Mouse (Mus musculus) urinary bladder, postnatal 10 days (tissue): ENCODE results near the gene Itgae.

Source experiments
- DNase-seq: peaks from one replicate; pipeline ENCODE4 v3.0.0; 2022; ENCODE audit warnings: low spot score

Gene Itgae

GRCm38 (mm10) chr11:73146975-73147365, 56.6 kb downstream of the Itgae start:
- no peak for DNase-seq

DNA sequence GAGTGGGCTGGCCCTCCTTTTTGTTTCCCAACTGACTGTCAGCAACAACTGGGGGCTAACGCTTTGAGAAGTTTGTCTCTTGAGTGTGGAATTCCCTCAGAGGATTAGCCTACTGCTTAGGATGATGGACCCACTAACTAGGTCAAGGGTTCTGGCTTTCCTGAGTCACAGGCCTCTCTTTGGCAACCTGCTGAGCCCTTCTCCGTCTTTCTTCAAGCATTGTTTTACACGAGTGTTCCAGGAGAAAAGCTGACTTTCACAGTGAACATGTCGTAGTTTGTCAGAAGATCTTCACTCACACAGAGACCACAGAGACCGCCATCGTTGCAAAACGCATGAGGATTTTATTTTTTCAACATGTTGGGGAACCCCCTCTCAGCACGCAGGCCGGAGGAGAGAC, 57.8 kb downstream of the Itgae start:
- no peak for DNase-seq

DNA sequence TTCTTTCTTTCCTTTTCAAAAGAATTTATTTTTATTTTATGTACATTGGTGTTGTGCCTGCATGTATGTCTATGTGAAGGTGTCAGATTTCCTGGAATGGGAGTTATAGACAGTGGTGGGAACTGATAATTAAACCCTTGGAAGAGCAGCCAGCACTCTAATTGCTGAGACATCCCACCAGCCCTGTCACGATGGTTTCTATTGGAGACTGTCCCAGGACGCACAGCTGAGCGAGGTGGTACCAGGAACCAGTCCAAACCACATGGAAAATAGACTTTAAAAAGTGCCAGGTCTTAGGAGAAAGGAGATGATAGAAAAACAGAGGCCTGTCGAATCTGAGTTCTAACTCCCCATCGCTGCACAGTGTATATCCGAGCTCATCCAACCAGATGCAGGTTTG, 64.7 kb downstream of the Itgae start:
- no peak for DNase-seq

- no peak for DNase-seq
Measured at GRCm38 (mm10) chr11:73159957-73160810, 69.8 kb downstream of the Itgae start, which contains the start of gene P2rx5. TSS of gene P2rx5 (plus strand) at chr11:73160421.

- no peak for DNase-seq
Measured at GRCm38 (mm10) chr11:73160811-73161200, 70.4 kb downstream of the Itgae start.

- DNase-seq, result no peak
Measured at GRCm38 (mm10) chr11:73161616-73162015, 71.2 kb downstream of the Itgae start.

- DNase-seq, result no peak
Measured at GRCm38 (mm10) chr11:73162284-73162683, 71.9 kb downstream of the Itgae start.

GRCm38 (mm10) chr11:73168071-73168470, 77.7 kb downstream of the Itgae start:
- no peak for DNase-seq

DNA sequence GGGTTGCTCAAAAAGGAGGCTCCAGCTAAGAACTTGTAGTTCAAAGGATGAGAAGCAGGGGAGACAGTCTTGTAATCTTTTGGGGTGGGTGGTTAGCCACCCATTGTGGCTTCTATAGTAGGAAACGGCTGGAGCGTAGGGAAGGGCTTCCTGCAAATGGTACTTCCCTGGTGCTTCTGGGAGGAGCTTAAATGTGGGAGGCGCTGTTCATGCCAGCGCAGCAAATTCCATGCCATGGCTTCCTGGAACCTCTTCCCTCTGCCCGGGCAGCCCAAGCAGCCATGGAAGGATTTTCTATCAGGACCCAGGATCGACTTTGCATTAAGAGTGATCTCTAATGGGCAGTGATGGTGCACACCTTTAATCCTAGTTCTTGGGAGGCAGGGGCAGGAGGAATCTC, 78.2 kb downstream of the Itgae start:
- no peak for DNase-seq

- no peak for DNase-seq
Measured at GRCm38 (mm10) chr11:73169231-73169630, 78.8 kb downstream of the Itgae start.

DNA sequence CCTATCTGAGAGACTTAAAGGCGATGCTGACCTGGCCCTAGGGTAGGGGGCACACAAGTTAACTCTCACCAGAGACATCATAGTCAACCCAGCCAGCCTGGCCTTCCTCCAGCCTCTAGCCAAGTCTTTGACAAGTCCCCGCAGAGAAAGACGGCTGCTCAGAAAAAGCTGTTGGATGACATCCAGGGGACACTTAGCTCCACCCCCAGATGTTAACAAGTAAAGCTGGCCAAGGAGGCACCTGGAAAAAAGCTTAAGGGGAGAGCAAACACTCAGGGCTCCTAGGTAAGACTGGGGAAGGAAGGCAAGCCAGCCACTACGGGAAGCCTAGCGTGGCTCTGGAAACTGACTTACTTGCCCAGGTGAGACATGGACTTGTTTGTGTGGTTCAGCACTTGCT, 81.8 kb downstream of the Itgae start:
- no peak for DNase-seq

DNA sequence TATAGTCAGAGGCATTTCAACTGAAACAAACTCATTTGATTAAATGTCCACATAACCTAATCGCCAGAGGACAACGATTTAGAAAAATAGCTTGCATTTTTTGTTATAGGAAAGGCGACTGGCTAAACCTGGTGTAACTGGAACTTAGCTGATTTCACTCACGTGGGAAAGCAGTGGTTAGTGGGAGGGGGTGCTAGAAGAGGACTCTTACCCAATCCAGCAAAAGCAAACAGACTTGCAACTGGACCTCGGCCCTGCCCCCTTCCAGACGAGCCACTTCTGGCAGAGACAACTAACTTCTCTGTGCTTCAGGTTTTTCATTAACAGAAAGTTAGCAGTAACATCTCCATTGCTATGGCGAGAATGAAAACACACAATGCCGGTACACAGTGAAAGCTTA, 85.2 kb downstream of the Itgae start:
- DNase-seq, result no peak

DNA sequence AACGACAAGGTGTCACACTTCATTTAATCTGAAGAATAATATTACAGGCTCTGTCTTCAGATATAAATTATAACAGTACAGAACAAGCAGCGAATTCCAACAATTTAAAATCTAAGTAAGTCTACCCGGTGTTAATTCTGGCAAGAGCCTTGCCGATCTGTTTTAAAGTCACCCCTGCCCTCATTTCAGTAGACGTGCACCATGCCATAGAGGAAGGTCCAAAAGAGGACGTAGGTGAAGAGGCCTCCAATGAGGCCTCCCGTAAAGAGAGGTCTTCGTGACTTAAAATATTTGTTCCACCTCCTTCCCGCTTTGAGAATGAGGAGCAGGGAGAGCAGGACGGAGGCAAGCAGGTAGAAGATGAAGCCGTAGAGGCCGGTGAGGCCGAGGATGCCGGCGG, 85.8 kb downstream of the Itgae start:
- no peak for DNase-seq

DNA sequence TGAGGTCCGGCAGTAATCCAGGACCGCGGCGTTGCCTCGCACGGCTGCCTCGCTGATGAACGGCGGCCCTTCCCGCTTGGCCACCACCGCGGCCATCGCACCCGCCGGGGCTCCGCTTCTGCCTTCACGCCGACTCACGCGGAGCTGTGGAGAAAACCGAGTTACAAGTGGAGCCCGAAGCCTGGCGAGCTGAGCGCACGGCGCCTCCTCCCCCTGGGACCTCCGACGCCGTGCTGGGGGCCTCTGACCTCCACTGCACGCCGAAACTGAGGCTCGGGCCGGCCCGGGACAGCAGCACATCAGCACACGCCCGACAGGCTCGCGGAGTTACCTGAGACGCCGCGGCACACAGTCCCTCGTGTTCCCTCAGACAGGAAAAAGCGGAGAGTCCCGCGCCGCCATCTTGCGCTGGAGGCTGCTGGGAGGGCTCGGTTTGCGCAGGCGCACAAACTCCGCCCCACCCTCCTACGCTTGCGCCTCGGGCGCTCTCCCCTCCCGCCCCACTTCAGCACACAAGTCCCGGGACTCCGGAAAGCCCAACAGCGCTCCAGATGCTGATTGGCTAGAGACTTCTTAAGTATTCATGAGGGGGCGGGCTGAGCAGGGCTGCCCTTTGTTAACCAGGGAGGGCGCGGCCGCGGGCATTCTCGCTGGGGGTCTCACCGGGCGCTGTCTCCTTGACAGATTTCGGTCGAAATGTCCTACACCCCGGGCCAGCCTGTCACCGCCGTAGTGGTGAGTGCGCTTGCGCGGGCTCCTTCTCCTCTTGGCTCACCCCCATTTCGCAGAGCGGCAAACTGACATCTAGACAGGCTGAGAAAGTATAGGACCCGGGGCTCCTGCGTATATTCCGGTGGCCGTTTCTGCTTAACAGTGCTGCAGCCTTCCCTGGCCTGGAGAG, 86.5 kb downstream of the Itgae start, which contains the start of the genes Emc6 and Tax1bp3:
TSS of gene Emc6 (minus strand) at position 430 of the 901 bp plus-strand sequence.
TSS of gene Tax1bp3 (plus strand) at position 476 of the 901 bp plus-strand sequence.
- peak; percentile 85 for DNase-seq

GRCm38 (mm10) chr11:73177509-73177875, 87.1 kb downstream of the Itgae start:
- peak; percentile 53 for DNase-seq

- DNase-seq, result no peak
Measured at GRCm38 (mm10) chr11:73177895-73178294, 87.5 kb downstream of the Itgae start.

GRCm38 (mm10) chr11:73185872-73186615, 95.7 kb downstream of the Itgae start:
- DNase-seq, result no peak

DNA sequence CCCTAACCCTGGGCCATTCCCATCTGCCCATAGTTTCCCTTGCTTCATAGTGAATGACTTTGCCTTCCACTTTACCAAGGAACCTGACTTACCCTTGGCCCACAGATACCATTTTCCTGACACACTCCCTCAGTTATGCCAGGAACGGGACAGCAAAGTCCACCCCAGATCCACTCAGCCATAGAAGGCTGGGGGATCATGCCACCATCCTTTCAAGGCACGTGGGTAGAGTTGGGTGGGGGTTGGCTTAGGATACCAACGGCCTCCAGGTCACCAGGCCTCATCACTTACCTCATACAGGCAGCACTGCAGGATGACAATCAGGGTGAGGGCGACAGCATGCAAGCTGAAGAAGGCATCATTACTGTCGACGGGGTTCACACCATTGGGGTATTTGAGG, 96.8 kb downstream of the Itgae start:
- DNase-seq, result no peak

- DNase-seq, result no peak
Measured at GRCm38 (mm10) chr11:73193047-73193446, 102.7 kb downstream of the Itgae start.

GRCm38 (mm10) chr11:73194444-73194843, 104.1 kb downstream of the Itgae start:
- DNase-seq, result no peak
